Mouse (Mus musculus): ENCODE measurements around the gene Tgoln1. TPM values are rescaled to one million over a fixed set of nuclear protein-coding genes. Genes with fewer than 3 reads are reported as not detected.

Gene Tgoln1
- polyA plus RNA-seq, 1 experiment from 2014 or later: 48.7 TPM

- Histone ChIP-seq H3K4me3 (ENCODE audit: low read depth, low read length) (no peak overlapping the region), H3K27me3 (ENCODE audit: control insufficient read depth, insufficient read depth, low read length) (no peaks in the 10 kb centered on the region), H3K9me3 (ENCODE audit: control insufficient read depth, low read length) (no peaks in the 10 kb centered on the region), H3K4me2 (no peak overlapping the region), H3K4me1 (ENCODE audit: control insufficient read depth, insufficient read depth, low read length) (peaks cover 16% of the 10 kb centered on the region), H3K27ac (ENCODE audit: low read depth, low read length) (no peak overlapping the region), H3K36me3 (ENCODE audit: control insufficient read depth, insufficient read depth, low read length) (no peaks in the 10 kb centered on the region), H3K9ac (ENCODE audit: low read length) (no peak overlapping the region)
- WGBS: 63% methylated on average over 12 of the region's 12 CpGs
- ATAC-seq (ENCODE audit: low FRiP score) (no peak), DNase-seq (ENCODE audit: low spot score, missing footprints) (no peak)
Observed at GRCm38 (mm10) chr6:72619734-72620532, 3.1 kb upstream of the Tgoln1 start.

DNA sequence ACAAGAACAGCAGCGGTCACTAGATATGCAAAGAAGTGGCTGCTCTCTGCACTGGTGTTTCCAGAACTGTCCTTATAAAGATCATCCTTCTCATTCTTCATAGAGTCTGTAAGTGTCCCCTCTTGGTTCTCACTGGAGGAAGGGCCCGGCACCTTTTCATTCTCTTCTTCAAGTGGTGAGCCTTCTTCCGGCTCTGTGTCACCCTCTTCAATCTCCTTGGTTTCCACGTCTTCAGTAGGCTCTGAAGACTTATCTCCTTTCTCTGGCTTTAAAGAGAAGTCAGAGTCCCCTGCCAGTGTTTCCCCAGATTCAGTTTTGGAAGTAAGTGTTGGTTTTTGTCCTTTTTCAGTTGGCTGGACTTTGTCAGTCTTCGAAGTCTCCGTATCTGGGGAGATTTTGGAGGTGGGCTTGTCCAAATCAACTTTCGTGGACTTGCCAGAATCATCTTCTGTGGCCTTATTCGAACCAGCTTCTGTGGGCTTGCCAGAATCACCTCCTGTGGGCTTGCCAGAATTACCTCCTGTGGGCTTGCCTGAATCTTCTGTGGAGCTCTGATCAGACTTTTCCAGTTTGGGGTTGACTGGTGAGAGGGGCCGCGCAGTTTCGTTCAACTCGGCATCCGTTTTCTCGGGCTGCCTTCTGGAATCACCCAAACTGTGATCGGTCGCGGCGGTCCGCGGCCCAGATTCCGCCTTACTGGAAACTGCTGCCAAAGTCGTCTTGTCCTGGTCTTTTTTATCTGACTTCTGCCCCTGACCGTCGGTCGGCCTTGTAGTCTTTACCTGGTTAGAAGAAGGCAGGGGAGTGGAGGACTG, 1.0 kb downstream of the Tgoln1 start:
- Histone ChIP-seq H3K4me3 (ENCODE audit: low read depth, low read length) (peak overlapping the region; percentile 78), H3K4me1 (ENCODE audit: control insufficient read depth, insufficient read depth, low read length) (peaks cover 17% of the 10 kb centered on the region), H3K9ac (ENCODE audit: low read length) (peak overlapping the region; percentile 67), H3K27me3 (ENCODE audit: control insufficient read depth, insufficient read depth, low read length) (no peaks in the 10 kb centered on the region), H3K9me3 (ENCODE audit: control insufficient read depth, low read length) (no peaks in the 10 kb centered on the region), H3K36me3 (ENCODE audit: control insufficient read depth, insufficient read depth, low read length) (peaks cover 5% of the 10 kb centered on the region; the same call in 1 of the 2 replicates), H3K27ac (ENCODE audit: low read depth, low read length) (no peak overlapping the region), H3K4me2 (peak overlapping the region; percentile 95)
- DNase-seq (ENCODE audit: low spot score, missing footprints) (peak; percentile 85), ATAC-seq (ENCODE audit: low FRiP score) (peak; percentile 1; the same call in 1 of the 2 replicates)
- WGBS: 30% methylated on average over 25 of the region's 25 CpGs

DNA sequence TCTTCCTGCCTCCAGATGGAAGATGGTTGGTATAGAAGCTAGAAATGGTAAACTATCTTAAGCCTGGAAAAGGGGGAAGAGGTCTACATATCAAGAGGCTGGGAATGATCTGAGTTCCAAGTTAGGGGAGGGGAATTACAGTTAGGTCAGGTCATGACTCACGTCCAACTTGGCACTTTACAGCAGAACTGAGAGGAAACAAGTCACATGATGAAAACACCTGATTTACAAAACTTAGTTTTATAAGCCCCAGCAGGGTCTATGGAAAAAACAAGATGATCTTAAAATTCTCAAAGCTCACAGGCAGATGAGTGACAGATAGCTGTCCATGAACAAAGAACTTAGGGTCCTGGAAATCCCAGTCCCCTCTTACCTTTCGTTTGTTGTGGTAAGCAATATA, 1.6 kb downstream of the Tgoln1 start:
- Histone ChIP-seq H3K4me3 (ENCODE audit: low read depth, low read length) (peak overlapping the region; percentile 78), H3K36me3 (ENCODE audit: control insufficient read depth, insufficient read depth, low read length) (peaks cover 8% of the 10 kb centered on the region; the same call in 1 of the 2 replicates), H3K4me1 (ENCODE audit: control insufficient read depth, insufficient read depth, low read length) (peaks cover 17% of the 10 kb centered on the region), H3K27me3 (ENCODE audit: control insufficient read depth, insufficient read depth, low read length) (no peaks in the 10 kb centered on the region), H3K9ac (ENCODE audit: low read length) (peak overlapping the region; percentile 67), H3K9me3 (ENCODE audit: control insufficient read depth, low read length) (no peaks in the 10 kb centered on the region), H3K27ac (ENCODE audit: low read depth, low read length) (no peak overlapping the region), H3K4me2 (peak overlapping the region; percentile 95)
- ATAC-seq (ENCODE audit: low FRiP score): no peak
- WGBS: 82% methylated on average over 2 of the region's 2 CpGs
- DNase-seq (ENCODE audit: low spot score, missing footprints): no peak

DNA sequence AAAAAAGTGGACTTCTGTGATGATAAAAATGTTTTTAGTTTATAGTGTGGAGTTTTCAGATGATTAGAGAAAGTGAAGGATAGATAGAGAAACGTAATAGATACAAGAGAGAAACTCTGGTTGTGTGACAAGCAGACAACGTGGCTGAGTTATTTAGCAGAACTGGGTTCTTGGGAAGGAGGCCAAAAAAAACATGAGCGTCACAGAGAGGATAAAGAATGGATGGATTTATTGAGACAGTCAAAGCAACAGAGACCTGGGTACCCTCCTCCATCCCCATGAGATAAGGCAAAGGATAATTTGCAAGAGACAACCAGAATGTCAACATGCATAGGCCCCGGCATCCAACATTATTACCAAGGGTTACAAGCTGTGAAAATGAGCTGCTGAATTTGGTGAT, 6.5 kb downstream of the Tgoln1 start:
- Histone ChIP-seq H3K4me2 (no peak overlapping the region), H3K27me3 (ENCODE audit: control insufficient read depth, insufficient read depth, low read length) (no peaks in the 10 kb centered on the region), H3K27ac (ENCODE audit: low read depth, low read length) (no peak overlapping the region), H3K4me3 (ENCODE audit: low read depth, low read length) (no peak overlapping the region), H3K4me1 (ENCODE audit: control insufficient read depth, insufficient read depth, low read length) (peaks cover 5% of the 10 kb centered on the region), H3K36me3 (ENCODE audit: control insufficient read depth, insufficient read depth, low read length) (peaks cover 16% of the 10 kb centered on the region), H3K9me3 (ENCODE audit: control insufficient read depth, low read length) (no peaks in the 10 kb centered on the region), H3K9ac (ENCODE audit: low read length) (no peak overlapping the region)
- ATAC-seq (ENCODE audit: low FRiP score): no peak
- peak; percentile 14 for DNase-seq (ENCODE audit: low spot score, missing footprints)
- WGBS: 89% methylated on average over 4 of the region's 4 CpGs

GRCm38 (mm10) chr6:72608662-72609184, 8.1 kb downstream of the Tgoln1 start:
- Histone ChIP-seq H3K9me3 (ENCODE audit: control insufficient read depth, low read length) (no peaks in the 10 kb centered on the region), H3K9ac (ENCODE audit: low read length) (no peak overlapping the region), H3K4me1 (ENCODE audit: control insufficient read depth, insufficient read depth, low read length) (no peaks in the 10 kb centered on the region), H3K4me2 (no peak overlapping the region), H3K27ac (ENCODE audit: low read depth, low read length) (no peak overlapping the region), H3K4me3 (ENCODE audit: low read depth, low read length) (no peak overlapping the region), H3K36me3 (ENCODE audit: control insufficient read depth, insufficient read depth, low read length) (peaks cover 16% of the 10 kb centered on the region), H3K27me3 (ENCODE audit: control insufficient read depth, insufficient read depth, low read length) (no peaks in the 10 kb centered on the region)
- WGBS: 93% methylated on average over 4 of the region's 4 CpGs
- no peak for ATAC-seq (ENCODE audit: low FRiP score)
- no peak for DNase-seq (ENCODE audit: low spot score, missing footprints)

GRCm38 (mm10) chr6:72607676-72608075, 9.1 kb downstream of the Tgoln1 start:
- H3K4me3 ChIP-seq (ENCODE audit: low read depth, low read length): no peak overlapping the region
- H3K27ac ChIP-seq (ENCODE audit: low read depth, low read length): no peak overlapping the region
- ATAC-seq (ENCODE audit: low FRiP score) (no peak), DNase-seq (ENCODE audit: low spot score, missing footprints) (no peak)
- 94% methylated on average over 5 of the region's 5 CpGs for WGBS
- peaks cover 16% of the 10 kb centered on the region for H3K36me3 ChIP-seq (ENCODE audit: control insufficient read depth, insufficient read depth, low read length)
- no peaks in the 10 kb centered on the region for H3K9me3 ChIP-seq (ENCODE audit: control insufficient read depth, low read length)
- H3K9ac ChIP-seq (ENCODE audit: low read length): no peak overlapping the region
- H3K27me3 ChIP-seq (ENCODE audit: control insufficient read depth, insufficient read depth, low read length): no peaks in the 10 kb centered on the region
- H3K4me2 ChIP-seq: no peak overlapping the region
- H3K4me1 ChIP-seq (ENCODE audit: control insufficient read depth, insufficient read depth, low read length): no peaks in the 10 kb centered on the region

GRCm38 (mm10) chr6:72607060-72607459, 9.7 kb downstream of the Tgoln1 start:
- ATAC-seq (ENCODE audit: low FRiP score): no peak
- Histone ChIP-seq H3K9me3 (ENCODE audit: control insufficient read depth, low read length) (no peaks in the 10 kb centered on the region), H3K27ac (ENCODE audit: low read depth, low read length) (no peak overlapping the region), H3K9ac (ENCODE audit: low read length) (no peak overlapping the region), H3K27me3 (ENCODE audit: control insufficient read depth, insufficient read depth, low read length) (no peaks in the 10 kb centered on the region), H3K4me3 (ENCODE audit: low read depth, low read length) (no peak overlapping the region), H3K4me1 (ENCODE audit: control insufficient read depth, insufficient read depth, low read length) (no peaks in the 10 kb centered on the region), H3K36me3 (ENCODE audit: control insufficient read depth, insufficient read depth, low read length) (peaks cover 16% of the 10 kb centered on the region), H3K4me2 (no peak overlapping the region)
- 83% methylated on average over 4 of the region's 4 CpGs for WGBS
- DNase-seq (ENCODE audit: low spot score, missing footprints): no peak

DNA sequence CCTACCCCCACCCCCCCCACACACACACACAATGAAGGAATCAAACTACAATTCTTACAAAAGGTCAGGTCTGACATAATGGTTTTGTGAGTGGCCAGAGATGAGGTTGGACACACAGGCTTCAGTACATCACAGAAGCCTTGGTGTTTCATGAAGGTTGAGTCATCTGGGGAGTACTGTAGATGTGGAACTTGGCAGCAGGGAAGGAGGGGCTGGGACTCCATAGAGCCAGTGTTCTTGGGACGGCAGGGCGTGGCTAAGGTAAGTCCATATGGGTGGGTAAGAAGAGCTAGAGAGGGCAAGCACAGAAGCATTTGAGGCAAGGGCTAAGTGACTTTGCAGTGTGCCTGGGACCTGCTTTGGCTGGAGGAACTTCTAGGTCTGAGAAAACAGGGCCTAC, 12.7 kb downstream of the Tgoln1 start:
- H3K27me3 ChIP-seq (ENCODE audit: control insufficient read depth, insufficient read depth, low read length): no peaks in the 10 kb centered on the region
- WGBS: 86% methylated on average over 2 of the region's 2 CpGs
- DNase-seq (ENCODE audit: low spot score, missing footprints): no peak
- H3K27ac ChIP-seq (ENCODE audit: low read depth, low read length): no peak overlapping the region
- no peak overlapping the region for H3K4me3 ChIP-seq (ENCODE audit: low read depth, low read length)
- H3K4me2 ChIP-seq: no peak overlapping the region
- no peaks in the 10 kb centered on the region for H3K9me3 ChIP-seq (ENCODE audit: control insufficient read depth, low read length)
- H3K36me3 ChIP-seq (ENCODE audit: control insufficient read depth, insufficient read depth, low read length): peaks cover 4% of the 10 kb centered on the region; the same call in 1 of the 2 replicates
- no peak overlapping the region for H3K9ac ChIP-seq (ENCODE audit: low read length)
- no peak for ATAC-seq (ENCODE audit: low FRiP score)
- 0 out of 2 replicates have a peak, but pooled peaks cover under 1% of the 10 kb centered on the region for H3K4me1 ChIP-seq (ENCODE audit: control insufficient read depth, insufficient read depth, low read length)

GRCm38 (mm10) chr6:72601732-72602131, 15.1 kb downstream of the Tgoln1 start:
- DNase-seq (ENCODE audit: low spot score, missing footprints) (peak; percentile 93), ATAC-seq (ENCODE audit: low FRiP score) (no peak)
- H3K9me3 ChIP-seq (ENCODE audit: control insufficient read depth, low read length): no peaks in the 10 kb centered on the region
- H3K4me1 ChIP-seq (ENCODE audit: control insufficient read depth, insufficient read depth, low read length): peaks cover 9% of the 10 kb centered on the region
- 58% methylated on average over 1 of the region's 1 CpGs for WGBS
- no peak overlapping the region for H3K4me2 ChIP-seq
- H3K9ac ChIP-seq (ENCODE audit: low read length): no peak overlapping the region
- no peaks in the 10 kb centered on the region for H3K27me3 ChIP-seq (ENCODE audit: control insufficient read depth, insufficient read depth, low read length)
- H3K36me3 ChIP-seq (ENCODE audit: control insufficient read depth, insufficient read depth, low read length): peaks cover 4% of the 10 kb centered on the region; the same call in 1 of the 2 replicates
- H3K27ac ChIP-seq (ENCODE audit: low read depth, low read length): no peak overlapping the region
- H3K4me3 ChIP-seq (ENCODE audit: low read depth, low read length): no peak overlapping the region
